Mouse (Mus musculus): Measurements from ENCODE around the gene Pld4. TPM values are rescaled to one million over a fixed set of nuclear protein-coding genes. Genes with fewer than 3 reads are reported as not detected.

The Pld4 gene
- polyA plus RNA-seq, 2 experiments = 13.3 to 14.7 TPM

DNA sequence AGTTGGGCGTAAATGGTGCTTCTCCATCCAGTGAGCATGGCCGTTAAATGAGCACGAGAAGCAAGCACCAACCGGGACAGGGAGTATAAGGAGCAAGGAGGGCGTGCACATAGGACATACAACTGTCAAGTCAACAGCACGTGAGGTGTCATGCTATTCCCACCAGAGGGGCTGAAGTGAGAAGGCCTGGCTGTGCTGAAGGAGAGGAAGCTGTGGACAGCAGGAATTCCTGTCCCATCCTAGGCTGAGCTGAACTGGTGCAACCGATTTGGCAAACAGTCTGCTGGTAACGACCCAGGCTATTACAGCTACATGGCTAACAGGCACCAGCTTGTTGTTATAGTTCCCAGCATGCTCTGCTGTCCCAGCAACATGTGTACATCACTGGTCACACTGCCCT lies 30.6 kb downstream of the Pld4 start:
- ATAC-seq (ENCODE audit: insufficient read depth) (no peak), DNase-seq (ENCODE audit: low read depth in 3 of 3, low spot score in 3 of 3) (no peak)
- H3K4me1 ChIP-seq (replicated peaks; ENCODE audit: control insufficient read depth in 2 of 2, insufficient read depth in 2 of 2, low read length in 1 of 2) = no peaks in the 10 kb centered on the region
- TF ChIP-seq EP300 (IDR thresholded peaks at IDR 0.05; ENCODE audit: low read depth) = no peak
- TF ChIP-seq CTCF (IDR thresholded peaks at IDR 0.05; ENCODE audit: low read depth) = no peak
- H3K4me3 ChIP-seq (ENCODE audit: insufficient read depth in 1 of 2, low read depth in 2 of 2, low read length in 2 of 2) = no peak overlapping the region
- no peak overlapping the region for H3K27ac ChIP-seq
- no peak overlapping the region for H3K9ac ChIP-seq (replicated peaks)
- no peaks in the 10 kb centered on the region for H3K9me3 ChIP-seq (ENCODE audit: control insufficient read depth, low read length)
- H3K27me3 ChIP-seq (ENCODE audit: control insufficient read depth, insufficient read depth, low read length) = no peaks in the 10 kb centered on the region
- H3K36me3 ChIP-seq (replicated peaks; ENCODE audit: control insufficient read depth, insufficient read depth, low read depth) = no peaks in the 10 kb centered on the region
- WGBS (ENCODE audit: insufficient replicate concordance) = 53% methylated on average over 8 of the region's 8 CpGs
- no peak overlapping the region for H3K4me2 ChIP-seq (ENCODE audit: low read depth)

DNA sequence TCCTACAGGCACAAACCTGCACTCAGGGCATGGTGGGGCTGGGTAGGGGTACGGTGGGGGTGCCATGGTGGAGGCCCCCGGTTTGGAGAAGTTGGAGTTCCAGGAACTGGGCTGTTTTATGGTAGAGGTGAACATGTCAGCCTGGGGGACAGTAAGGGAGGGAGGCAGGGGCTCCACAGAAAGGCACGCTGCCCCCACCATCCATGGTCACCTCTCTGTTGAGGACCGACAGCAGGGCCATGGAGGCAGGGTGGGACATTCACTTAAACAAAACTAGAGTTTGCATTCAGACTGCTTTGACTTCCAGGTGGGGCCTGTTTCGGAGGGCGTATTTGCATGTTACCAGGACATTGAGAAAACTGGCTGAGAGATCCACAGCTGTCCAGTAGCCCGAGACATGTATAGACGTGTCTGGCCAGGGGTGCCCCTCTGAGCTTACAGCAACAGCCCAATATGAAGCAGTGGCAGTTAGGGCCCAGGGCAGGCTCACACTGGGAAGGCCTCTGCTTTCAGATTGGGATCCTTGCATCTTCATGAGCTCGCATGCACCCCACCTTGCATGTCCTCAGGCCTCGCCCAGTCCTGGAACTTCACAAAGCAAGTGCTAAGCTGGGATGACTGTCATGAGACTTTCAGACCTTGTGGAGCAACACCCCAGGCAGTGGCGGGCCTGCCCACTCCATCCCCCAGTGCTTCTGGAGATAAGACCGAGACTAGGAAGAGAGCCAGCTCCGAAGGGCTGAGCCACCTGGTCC lies 33.3 kb downstream of the Pld4 start:
- Histone ChIP-seq H3K27ac (no peak overlapping the region), H3K4me3 (ENCODE audit: insufficient read depth in 1 of 2, low read depth in 2 of 2, low read length in 2 of 2) (no peak overlapping the region), H3K36me3 (replicated peaks; ENCODE audit: control insufficient read depth, insufficient read depth, low read depth) (no peaks in the 10 kb centered on the region), H3K4me1 (replicated peaks; ENCODE audit: control insufficient read depth in 2 of 2, insufficient read depth in 2 of 2, low read length in 1 of 2) (no peaks in the 10 kb centered on the region), H3K9me3 (ENCODE audit: control insufficient read depth, low read length) (no peaks in the 10 kb centered on the region), H3K4me2 (ENCODE audit: low read depth) (no peak overlapping the region), H3K9ac (replicated peaks) (no peak overlapping the region), H3K27me3 (ENCODE audit: control insufficient read depth, insufficient read depth, low read length) (no peaks in the 10 kb centered on the region)
- TF ChIP-seq CTCF (IDR thresholded peaks at IDR 0.05; ENCODE audit: low read depth) = no peak
- no peak for TF ChIP-seq EP300 (IDR thresholded peaks at IDR 0.05; ENCODE audit: low read depth)
- WGBS (ENCODE audit: insufficient replicate concordance) = 47% methylated on average over 13 of the region's 13 CpGs
- no peak for DNase-seq (ENCODE audit: low read depth in 3 of 3, low spot score in 3 of 3)
- ATAC-seq (ENCODE audit: insufficient read depth) = no peak

DNA sequence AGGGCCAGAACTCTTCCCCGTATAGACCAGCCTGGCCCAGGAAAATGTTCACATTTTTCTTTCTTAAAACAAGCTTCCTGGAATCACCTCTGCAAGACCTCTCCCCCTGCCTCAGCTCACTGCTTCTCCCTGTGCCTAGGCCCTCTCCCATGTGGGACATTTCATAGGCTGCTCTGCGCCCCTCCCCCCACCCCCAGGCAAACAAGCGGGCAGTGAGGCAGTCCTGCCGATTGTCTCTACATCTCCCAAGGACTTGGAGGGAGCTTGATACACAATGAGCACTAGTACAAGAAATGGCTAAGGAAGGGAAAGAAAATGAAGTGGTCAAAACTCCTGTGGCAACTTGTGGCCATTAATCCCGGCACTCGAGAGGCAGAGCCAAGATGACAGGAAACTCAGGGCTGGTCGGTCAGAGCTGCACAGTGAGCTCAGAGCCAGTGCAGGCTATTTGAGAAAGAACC lies 33.9 kb downstream of the Pld4 start:
- Histone ChIP-seq H3K4me3 (ENCODE audit: insufficient read depth in 1 of 2, low read depth in 2 of 2, low read length in 2 of 2) (no peak overlapping the region), H3K27ac (no peak overlapping the region), H3K36me3 (replicated peaks; ENCODE audit: control insufficient read depth, insufficient read depth, low read depth) (no peaks in the 10 kb centered on the region), H3K27me3 (ENCODE audit: control insufficient read depth, insufficient read depth, low read length) (no peaks in the 10 kb centered on the region), H3K9ac (replicated peaks) (no peak overlapping the region), H3K4me1 (replicated peaks; ENCODE audit: control insufficient read depth in 2 of 2, insufficient read depth in 2 of 2, low read length in 1 of 2) (no peaks in the 10 kb centered on the region), H3K4me2 (ENCODE audit: low read depth) (no peak overlapping the region), H3K9me3 (ENCODE audit: control insufficient read depth, low read length) (no peaks in the 10 kb centered on the region)
- no peak for ATAC-seq (ENCODE audit: insufficient read depth)
- no peak for DNase-seq (ENCODE audit: low read depth in 3 of 3, low spot score in 3 of 3)
- WGBS (ENCODE audit: insufficient replicate concordance) = 33% methylated on average over 7 of the region's 7 CpGs
- TF ChIP-seq CTCF (IDR thresholded peaks at IDR 0.05; ENCODE audit: low read depth) = no peak
- TF ChIP-seq EP300 (IDR thresholded peaks at IDR 0.05; ENCODE audit: low read depth) = no peak

DNA sequence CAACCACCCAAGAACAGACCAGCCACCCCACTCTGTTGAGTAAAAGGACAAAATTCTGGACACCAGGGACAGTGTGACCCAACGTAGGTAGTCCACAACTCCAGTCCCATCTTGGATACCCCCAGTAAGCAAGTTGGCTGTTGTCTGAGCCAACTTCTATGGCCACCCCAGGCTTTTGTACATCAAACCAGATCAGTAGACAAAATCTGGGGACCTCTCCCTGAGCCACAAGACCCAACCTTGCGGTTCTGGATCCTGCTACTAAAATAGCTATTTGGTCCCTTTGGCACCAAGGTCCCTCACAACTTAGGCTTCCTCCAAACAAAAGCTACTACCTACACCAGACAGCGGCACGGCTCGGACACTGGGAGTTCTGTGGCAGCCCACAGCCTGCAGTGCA lies 34.5 kb downstream of the Pld4 start:
- ATAC-seq (ENCODE audit: insufficient read depth) (no peak), DNase-seq (ENCODE audit: low read depth in 3 of 3, low spot score in 3 of 3) (no peak)
- Histone ChIP-seq H3K27me3 (ENCODE audit: control insufficient read depth, insufficient read depth, low read length) (no peaks in the 10 kb centered on the region), H3K9me3 (ENCODE audit: control insufficient read depth, low read length) (no peaks in the 10 kb centered on the region), H3K4me3 (ENCODE audit: insufficient read depth in 1 of 2, low read depth in 2 of 2, low read length in 2 of 2) (no peak overlapping the region), H3K9ac (replicated peaks) (no peak overlapping the region), H3K36me3 (replicated peaks; ENCODE audit: control insufficient read depth, insufficient read depth, low read depth) (no peaks in the 10 kb centered on the region), H3K4me2 (ENCODE audit: low read depth) (no peak overlapping the region), H3K27ac (no peak overlapping the region), H3K4me1 (replicated peaks; ENCODE audit: control insufficient read depth in 2 of 2, insufficient read depth in 2 of 2, low read length in 1 of 2) (no peaks in the 10 kb centered on the region)
- no peak for TF ChIP-seq EP300 (IDR thresholded peaks at IDR 0.05; ENCODE audit: low read depth)
- no peak for TF ChIP-seq CTCF (IDR thresholded peaks at IDR 0.05; ENCODE audit: low read depth)
- WGBS (ENCODE audit: insufficient replicate concordance) = 62% methylated on average over 5 of the region's 5 CpGs

DNA sequence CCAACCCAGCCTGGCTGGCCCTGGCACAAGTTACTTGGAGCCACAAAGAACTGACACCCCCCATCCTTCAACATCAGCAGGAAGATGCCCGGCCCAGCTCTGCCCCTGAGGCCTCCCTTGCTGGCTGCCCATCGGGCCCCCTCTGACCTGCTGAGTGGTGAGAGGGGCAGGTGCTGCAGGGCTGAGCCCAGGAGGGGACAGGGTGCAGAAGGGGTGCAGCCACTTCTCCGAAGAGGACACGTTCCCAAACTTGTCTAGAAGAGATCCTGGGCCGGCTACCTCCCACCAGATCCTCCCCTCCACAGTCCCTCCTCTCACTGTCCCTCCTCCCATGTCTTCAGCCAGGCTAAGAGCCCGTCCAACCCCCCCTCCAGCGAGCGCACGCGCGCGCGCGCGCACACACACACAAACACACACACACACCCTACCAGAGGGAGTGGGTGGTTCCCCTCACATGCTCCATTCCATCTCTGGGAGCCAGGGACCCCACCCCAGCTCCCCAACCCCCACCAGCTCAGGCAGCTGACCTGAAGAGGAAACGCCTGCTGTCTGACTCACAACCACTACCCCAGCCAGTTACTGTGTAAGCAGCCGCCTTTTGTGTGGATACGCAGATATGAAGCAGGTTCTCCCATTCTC lies 35.1 kb downstream of the Pld4 start:
- H3K27ac ChIP-seq = no peak overlapping the region
- no peaks in the 10 kb centered on the region for H3K27me3 ChIP-seq (ENCODE audit: control insufficient read depth, insufficient read depth, low read length)
- H3K9ac ChIP-seq (replicated peaks) = no peak overlapping the region
- TF ChIP-seq CTCF (IDR thresholded peaks at IDR 0.05; ENCODE audit: low read depth) = no peak
- TF ChIP-seq EP300 (IDR thresholded peaks at IDR 0.05; ENCODE audit: low read depth) = no peak
- H3K36me3 ChIP-seq (replicated peaks; ENCODE audit: control insufficient read depth, insufficient read depth, low read depth) = no peaks in the 10 kb centered on the region
- H3K4me3 ChIP-seq (ENCODE audit: insufficient read depth in 1 of 2, low read depth in 2 of 2, low read length in 2 of 2) = no peak overlapping the region
- WGBS (ENCODE audit: insufficient replicate concordance) = 29% methylated on average over 18 of the region's 18 CpGs
- no peak for DNase-seq (ENCODE audit: low read depth in 3 of 3, low spot score in 3 of 3)
- no peaks in the 10 kb centered on the region for H3K9me3 ChIP-seq (ENCODE audit: control insufficient read depth, low read length)
- ATAC-seq (ENCODE audit: insufficient read depth) = no peak
- H3K4me1 ChIP-seq (replicated peaks; ENCODE audit: control insufficient read depth in 2 of 2, insufficient read depth in 2 of 2, low read length in 1 of 2) = no peaks in the 10 kb centered on the region
- H3K4me2 ChIP-seq (ENCODE audit: low read depth) = no peak overlapping the region
